Mouse (Mus musculus): Measurements from ENCODE around the gene Smyd3.

DNA sequence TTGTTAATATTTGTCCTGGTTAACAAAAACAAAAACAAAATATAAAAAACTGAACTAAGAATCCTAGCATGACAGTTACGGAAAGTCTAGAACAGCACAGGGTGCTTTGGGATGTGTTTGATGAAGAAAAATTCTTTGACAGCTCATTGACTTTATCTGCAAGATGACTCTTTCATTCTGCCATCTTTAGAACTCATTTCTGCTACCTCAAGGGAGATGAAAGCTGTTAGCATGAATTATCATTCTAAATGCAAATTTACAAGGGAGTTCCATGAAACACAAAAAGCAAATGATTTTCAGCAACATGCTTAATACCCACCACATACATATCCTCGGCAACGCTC, 190.9 kb downstream of the Smyd3 start:
- TF ChIP-seq CTCF (IDR thresholded peaks at IDR 0.05; ENCODE audit: extremely low read depth, insufficient read depth, low read length) (no peak), POLR2A (IDR thresholded peaks at IDR 0.05; ENCODE audit: extremely low read depth, insufficient read depth, low read length) (no peak)
